Mouse (Mus musculus): ENCODE results near the gene Man2a1.

Gene Man2a1

GRCm38 (mm10) chr17:64628796-64629195 is 28.3 kb downstream of the Man2a1 start:
- no peak for DNase-seq (ENCODE audit: low read depth, low spot score)

GRCm38 (mm10) chr17:64629486-64629885 is 28.9 kb downstream of the Man2a1 start:
- no peak for DNase-seq (ENCODE audit: low read depth, low spot score)

- no peak for DNase-seq (ENCODE audit: low read depth, low spot score)
Observed at GRCm38 (mm10) chr17:64630506-64630905, 30.0 kb downstream of the Man2a1 start.

GRCm38 (mm10) chr17:64637868-64638537 is 37.5 kb downstream of the Man2a1 start:
- no peak for DNase-seq (ENCODE audit: low read depth, low spot score)

- no peak for DNase-seq (ENCODE audit: low read depth, low spot score)
Observed at GRCm38 (mm10) chr17:64641376-64641775, 40.8 kb downstream of the Man2a1 start.

GRCm38 (mm10) chr17:64643644-64644043 is 43.1 kb downstream of the Man2a1 start:
- no peak for DNase-seq (ENCODE audit: low read depth, low spot score)

GRCm38 (mm10) chr17:64644888-64645605 is 44.5 kb downstream of the Man2a1 start:
- no peak for DNase-seq (ENCODE audit: low read depth, low spot score)

- DNase-seq (ENCODE audit: low read depth, low spot score): no peak
Observed at GRCm38 (mm10) chr17:64647396-64647795, 46.9 kb downstream of the Man2a1 start.

GRCm38 (mm10) chr17:64650702-64651101 is 50.2 kb downstream of the Man2a1 start:
- DNase-seq (ENCODE audit: low read depth, low spot score): no peak

GRCm38 (mm10) chr17:64653621-64654020 is 53.1 kb downstream of the Man2a1 start:
- DNase-seq (ENCODE audit: low read depth, low spot score): no peak

- DNase-seq (ENCODE audit: low read depth, low spot score): no peak
Observed at GRCm38 (mm10) chr17:64659682-64660081, 59.1 kb downstream of the Man2a1 start.

- no peak for DNase-seq (ENCODE audit: low read depth, low spot score)
Observed at GRCm38 (mm10) chr17:64666518-64666917, 66.0 kb downstream of the Man2a1 start.

GRCm38 (mm10) chr17:64668504-64668903 is 68.0 kb downstream of the Man2a1 start:
- DNase-seq (ENCODE audit: low read depth, low spot score): no peak

GRCm38 (mm10) chr17:64674401-64674800 is 73.9 kb downstream of the Man2a1 start:
- DNase-seq (ENCODE audit: low read depth, low spot score): peak; percentile 10

- no peak for DNase-seq (ENCODE audit: low read depth, low spot score)
Observed at GRCm38 (mm10) chr17:64674980-64675379, 74.4 kb downstream of the Man2a1 start.

GRCm38 (mm10) chr17:64676735-64677469 is 76.4 kb downstream of the Man2a1 start:
- no peak for DNase-seq (ENCODE audit: low read depth, low spot score)

GRCm38 (mm10) chr17:64681461-64681860 is 80.9 kb downstream of the Man2a1 start:
- no peak for DNase-seq (ENCODE audit: low read depth, low spot score)

- DNase-seq (ENCODE audit: low read depth, low spot score): no peak
Observed at GRCm38 (mm10) chr17:64681927-64682326, 81.4 kb downstream of the Man2a1 start.

- DNase-seq (ENCODE audit: low read depth, low spot score): peak; percentile 37
Observed at GRCm38 (mm10) chr17:64684088-64684487, 83.6 kb downstream of the Man2a1 start.

- DNase-seq (ENCODE audit: low read depth, low spot score): no peak
Observed at GRCm38 (mm10) chr17:64685216-64685903, 84.8 kb downstream of the Man2a1 start.

GRCm38 (mm10) chr17:64689614-64690013 is 89.1 kb downstream of the Man2a1 start:
- DNase-seq (ENCODE audit: low read depth, low spot score): no peak

GRCm38 (mm10) chr17:64697277-64697831 is 96.8 kb downstream of the Man2a1 start:
- no peak for DNase-seq (ENCODE audit: low read depth, low spot score)

Data from ZHBTc4 (cell line).